Mouse (Mus musculus) olfactory bulb, adult 2 months (tissue): ENCODE data around the gene Inpp1.

Source experiments
- CTCF ChIP-seq: fragments of 200-500 bp; IDR thresholded peaks from 2 replicates; pipeline ENCODE4 v1.5.1; 2012; ENCODE audit warnings: low read depth, mild to moderate bottlenecking, low read length, moderate library complexity; ENCODE audit not compliant: insufficient read depth
- POLR2A ChIP-seq: fragments of 200-500 bp; IDR thresholded peaks from 2 replicates; pipeline ENCODE4 v1.6.1; 2012; ENCODE audit warnings: mild to moderate bottlenecking, low read depth, low read length, moderate library complexity; ENCODE audit not compliant: insufficient read depth

DNA sequence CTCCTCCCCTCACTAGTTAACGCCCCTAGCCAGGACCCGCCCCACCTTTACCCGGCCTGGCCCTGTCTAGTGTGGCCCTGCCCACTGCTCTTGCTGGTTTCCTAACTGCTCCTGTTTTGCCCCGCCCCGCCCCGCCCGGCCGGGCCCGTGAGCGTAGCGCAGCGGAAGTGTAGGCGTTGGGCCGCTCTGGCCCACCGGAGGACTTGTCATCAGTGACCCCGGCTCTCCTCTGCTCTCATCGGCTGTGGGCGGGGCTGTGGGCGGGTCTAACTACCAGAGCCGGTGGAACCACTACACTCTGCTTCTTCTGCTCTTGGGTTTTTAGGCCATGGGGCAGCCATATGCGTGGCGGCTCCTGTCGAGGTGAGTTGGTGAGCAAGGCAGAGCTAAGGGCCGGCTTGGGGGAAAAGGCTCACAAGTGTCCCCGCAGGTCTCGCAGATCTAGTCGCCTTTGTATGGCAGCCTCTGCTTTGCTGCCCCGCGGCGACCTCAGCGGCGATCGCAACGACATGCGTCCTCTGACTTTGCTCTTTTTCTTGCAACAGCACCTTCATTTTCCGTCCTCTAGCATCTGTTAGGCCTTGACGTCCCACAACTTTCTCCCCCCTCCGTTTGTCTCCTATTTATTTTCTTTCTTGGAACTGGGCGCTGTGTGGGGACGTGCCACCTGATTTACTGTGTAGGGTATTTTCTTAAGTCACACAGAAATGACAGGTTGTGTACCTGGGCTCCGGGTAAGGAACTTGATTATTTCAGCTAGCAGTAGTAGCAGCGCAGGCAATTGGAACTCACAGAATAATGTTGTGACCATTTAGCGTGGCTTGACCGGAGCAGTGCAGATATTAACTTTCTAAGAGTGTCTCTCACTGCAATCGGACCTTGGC is 27.5 kb upstream of the Inpp1 start, which contains the start of gene Hibch:
- TF ChIP-seq CTCF (no peak), POLR2A (peak; percentile 69)
